Mouse (Mus musculus): ENCODE results near the gene Ctnnbl1. TPM values are rescaled to one million over a fixed set of nuclear protein-coding genes. Genes with fewer than 3 reads are reported as not detected.

The Ctnnbl1 gene
- polyA plus RNA-seq (2014; fragmentation: Nextera tagmentation; extraction: Ambion mirVana), result 96.5 and 106 TPM in 2 replicates

- Histone ChIP-seq H3K9ac (ENCODE audit: low read length) (peak within 1 kb of the TSS; percentile 65), H3K4me2 (ENCODE audit: low read depth) (peak within 1 kb of the TSS; percentile 73), H3K36me3 (ENCODE audit: control insufficient read depth, insufficient read depth, low read length) (no peaks in the 10 kb centered on the region), H3K4me3 (ENCODE audit: low read depth, low read length) (peak within 1 kb of the TSS; percentile 63), H3K4me1 (ENCODE audit: control insufficient read depth, insufficient read depth, low read length) (peaks cover 3% of the 10 kb centered on the region), H3K27me3 (ENCODE audit: control insufficient read depth, insufficient read depth, low read length) (no peaks in the 10 kb centered on the region), H3K9me3 (ENCODE audit: control insufficient read depth, low read length) (no peaks in the 10 kb centered on the region), H3K27ac (ENCODE audit: low read depth, low read length) (no peak within 1 kb of the TSS)
- DNase-seq (ENCODE audit: low spot score) (peak; percentile 100), ATAC-seq (ENCODE audit: insufficient read depth, low FRiP score, low TSS enrichment) (peak; percentile 90)
- 12% methylated on average over 44 of the region's 44 CpGs for WGBS
Observed at GRCm38 (mm10) chr2:157736854-157737850, at the start of gene Ctnnbl1. TSS of gene Ctnnbl1 (plus strand) at chr2:157737401.

- DNase-seq (ENCODE audit: low spot score), result no peak
- Histone ChIP-seq H3K9me3 (ENCODE audit: control insufficient read depth, low read length) (no peaks in the 10 kb centered on the region), H3K9ac (ENCODE audit: low read length) (no peak overlapping the region), H3K27ac (ENCODE audit: low read depth, low read length) (no peak overlapping the region), H3K4me3 (ENCODE audit: low read depth, low read length) (no peak overlapping the region), H3K36me3 (ENCODE audit: control insufficient read depth, insufficient read depth, low read length) (no peaks in the 10 kb centered on the region), H3K4me2 (ENCODE audit: low read depth) (no peak overlapping the region), H3K27me3 (ENCODE audit: control insufficient read depth, insufficient read depth, low read length) (no peaks in the 10 kb centered on the region), H3K4me1 (ENCODE audit: control insufficient read depth, insufficient read depth, low read length) (peaks cover 9% of the 10 kb centered on the region)
- no peak for ATAC-seq (ENCODE audit: insufficient read depth, low FRiP score, low TSS enrichment)
- 68% methylated on average over 3 of the region's 3 CpGs for WGBS
Observed at GRCm38 (mm10) chr2:157687506-157687905, 49.7 kb upstream of the Ctnnbl1 start.

- ATAC-seq (ENCODE audit: insufficient read depth, low FRiP score, low TSS enrichment), result no peak
- Histone ChIP-seq H3K9me3 (ENCODE audit: control insufficient read depth, low read length) (no peaks in the 10 kb centered on the region), H3K36me3 (ENCODE audit: control insufficient read depth, insufficient read depth, low read length) (no peaks in the 10 kb centered on the region), H3K9ac (ENCODE audit: low read length) (no peak overlapping the region), H3K27ac (ENCODE audit: low read depth, low read length) (peak overlapping the region; percentile 60), H3K4me3 (ENCODE audit: low read depth, low read length) (no peak overlapping the region), H3K27me3 (ENCODE audit: control insufficient read depth, insufficient read depth, low read length) (no peaks in the 10 kb centered on the region), H3K4me2 (ENCODE audit: low read depth) (no peak overlapping the region), H3K4me1 (ENCODE audit: control insufficient read depth, insufficient read depth, low read length) (peaks cover 14% of the 10 kb centered on the region)
- 58% methylated on average over 13 of the region's 13 CpGs for WGBS
- peak; percentile 19 for DNase-seq (ENCODE audit: low spot score)
Observed at GRCm38 (mm10) chr2:157691266-157692105, 45.7 kb upstream of the Ctnnbl1 start.

GRCm38 (mm10) chr2:157692365-157692932 lies 44.8 kb upstream of the Ctnnbl1 start:
- peak; percentile 29 for DNase-seq (ENCODE audit: low spot score)
- Histone ChIP-seq H3K4me3 (ENCODE audit: low read depth, low read length) (no peak overlapping the region), H3K9ac (ENCODE audit: low read length) (no peak overlapping the region), H3K4me2 (ENCODE audit: low read depth) (no peak overlapping the region), H3K9me3 (ENCODE audit: control insufficient read depth, low read length) (no peaks in the 10 kb centered on the region), H3K36me3 (ENCODE audit: control insufficient read depth, insufficient read depth, low read length) (no peaks in the 10 kb centered on the region), H3K27me3 (ENCODE audit: control insufficient read depth, insufficient read depth, low read length) (no peaks in the 10 kb centered on the region), H3K27ac (ENCODE audit: low read depth, low read length) (peak overlapping the region; percentile 60), H3K4me1 (ENCODE audit: control insufficient read depth, insufficient read depth, low read length) (peaks cover 18% of the 10 kb centered on the region)
- ATAC-seq (ENCODE audit: insufficient read depth, low FRiP score, low TSS enrichment), result no peak
- WGBS, result 33% methylated on average over 17 of the region's 17 CpGs

GRCm38 (mm10) chr2:157693576-157693975 lies 43.6 kb upstream of the Ctnnbl1 start:
- no peaks in the 10 kb centered on the region for H3K9me3 ChIP-seq (ENCODE audit: control insufficient read depth, low read length)
- 79% methylated on average over 3 of the region's 3 CpGs for WGBS
- no peaks in the 10 kb centered on the region for H3K36me3 ChIP-seq (ENCODE audit: control insufficient read depth, insufficient read depth, low read length)
- peaks cover 19% of the 10 kb centered on the region for H3K4me1 ChIP-seq (ENCODE audit: control insufficient read depth, insufficient read depth, low read length)
- no peak overlapping the region for H3K4me3 ChIP-seq (ENCODE audit: low read depth, low read length)
- no peak overlapping the region for H3K9ac ChIP-seq (ENCODE audit: low read length)
- no peak overlapping the region for H3K27ac ChIP-seq (ENCODE audit: low read depth, low read length)
- H3K4me2 ChIP-seq (ENCODE audit: low read depth), result no peak overlapping the region
- no peak for ATAC-seq (ENCODE audit: insufficient read depth, low FRiP score, low TSS enrichment)
- no peak for DNase-seq (ENCODE audit: low spot score)
- no peaks in the 10 kb centered on the region for H3K27me3 ChIP-seq (ENCODE audit: control insufficient read depth, insufficient read depth, low read length)

GRCm38 (mm10) chr2:157696297-157696731 lies 40.9 kb upstream of the Ctnnbl1 start:
- 19% methylated on average over 7 of the region's 7 CpGs for WGBS
- Histone ChIP-seq H3K36me3 (ENCODE audit: control insufficient read depth, insufficient read depth, low read length) (no peaks in the 10 kb centered on the region), H3K4me2 (ENCODE audit: low read depth) (no peak overlapping the region), H3K9ac (ENCODE audit: low read length) (no peak overlapping the region), H3K4me1 (ENCODE audit: control insufficient read depth, insufficient read depth, low read length) (peaks cover 17% of the 10 kb centered on the region), H3K27me3 (ENCODE audit: control insufficient read depth, insufficient read depth, low read length) (no peaks in the 10 kb centered on the region), H3K9me3 (ENCODE audit: control insufficient read depth, low read length) (no peaks in the 10 kb centered on the region), H3K27ac (ENCODE audit: low read depth, low read length) (peak overlapping the region; percentile 46; the same call in 1 of the 2 replicates), H3K4me3 (ENCODE audit: low read depth, low read length) (no peak overlapping the region)
- DNase-seq (ENCODE audit: low spot score) (peak; percentile 69), ATAC-seq (ENCODE audit: insufficient read depth, low FRiP score, low TSS enrichment) (peak; percentile 82)

GRCm38 (mm10) chr2:157703155-157703554 lies 34.0 kb upstream of the Ctnnbl1 start:
- no peaks in the 10 kb centered on the region for H3K9me3 ChIP-seq (ENCODE audit: control insufficient read depth, low read length)
- no peaks in the 10 kb centered on the region for H3K36me3 ChIP-seq (ENCODE audit: control insufficient read depth, insufficient read depth, low read length)
- H3K9ac ChIP-seq (ENCODE audit: low read length), result no peak overlapping the region
- peak; percentile 44 for DNase-seq (ENCODE audit: low spot score)
- H3K27ac ChIP-seq (ENCODE audit: low read depth, low read length), result no peak overlapping the region
- H3K4me2 ChIP-seq (ENCODE audit: low read depth), result no peak overlapping the region
- no peaks in the 10 kb centered on the region for H3K27me3 ChIP-seq (ENCODE audit: control insufficient read depth, insufficient read depth, low read length)
- no peak for ATAC-seq (ENCODE audit: insufficient read depth, low FRiP score, low TSS enrichment)
- H3K4me3 ChIP-seq (ENCODE audit: low read depth, low read length), result no peak overlapping the region
- 30% methylated on average over 8 of the region's 8 CpGs for WGBS
- H3K4me1 ChIP-seq (ENCODE audit: control insufficient read depth, insufficient read depth, low read length), result peaks cover 8% of the 10 kb centered on the region

- Histone ChIP-seq H3K4me1 (ENCODE audit: control insufficient read depth, insufficient read depth, low read length) (peaks cover 8% of the 10 kb centered on the region), H3K36me3 (ENCODE audit: control insufficient read depth, insufficient read depth, low read length) (no peaks in the 10 kb centered on the region), H3K4me3 (ENCODE audit: low read depth, low read length) (no peak overlapping the region), H3K9ac (ENCODE audit: low read length) (no peak overlapping the region), H3K9me3 (ENCODE audit: control insufficient read depth, low read length) (no peaks in the 10 kb centered on the region), H3K4me2 (ENCODE audit: low read depth) (no peak overlapping the region), H3K27me3 (ENCODE audit: control insufficient read depth, insufficient read depth, low read length) (no peaks in the 10 kb centered on the region), H3K27ac (ENCODE audit: low read depth, low read length) (no peak overlapping the region)
- DNase-seq (ENCODE audit: low spot score) (peak; percentile 26), ATAC-seq (ENCODE audit: insufficient read depth, low FRiP score, low TSS enrichment) (peak; percentile 61; the same call in 1 of the 2 replicates)
- WGBS, result 30% methylated on average over 28 of the region's 28 CpGs
Observed at GRCm38 (mm10) chr2:157704991-157705776, 32.0 kb upstream of the Ctnnbl1 start.
